Mouse (Mus musculus) hindbrain, postnatal 0 days (tissue): ENCODE measurements around the gene Arhgap4. TPM values are rescaled to one million over a fixed set of nuclear protein-coding genes. Genes with fewer than 3 reads are reported as not detected.
A peak's percentile ranks its signal among the peaks of the same experiment; 100 is the strongest.

Experiments used
- ATAC-seq: fragments of 200-750 bp; cut with Nextera tagmentation; 2 replicates; pipeline ENCODE4 v1.8.0; 2017; ENCODE audit warnings: mild to moderate bottlenecking, moderate TSS enrichment, moderate library complexity
- DNase-seq: peaks from one replicate; pipeline ENCODE4 v3.0.0-alpha.2; 2015; ENCODE audit warnings: low spot score
- H3K27ac ChIP-seq: fragments of 300-500 bp; sonication (generic); 2 replicates; pipeline ENCODE4 v1.5.1; 2014; ENCODE audit warnings: mild to moderate bottlenecking
- H3K27me3 ChIP-seq: fragments of 300-500 bp; sonication (generic); 2 replicates; pipeline ENCODE4 v1.6.1; 2014; ENCODE audit warnings: low read length, mixed read lengths; ENCODE audit not compliant: insufficient read depth
- H3K36me3 ChIP-seq: fragments of 300-500 bp; sonication (generic); 2 replicates; pipeline ENCODE4 v1.6.1; 2014; ENCODE audit warnings: low read length, mixed read lengths; ENCODE audit not compliant: insufficient read depth
- H3K4me1 ChIP-seq: fragments of 300-500 bp; sonication (generic); 2 replicates; pipeline ENCODE4 v1.6.1; 2014; ENCODE audit warnings: antibody characterized with exemption, low read length, mixed read lengths; ENCODE audit not compliant: insufficient read depth
- H3K4me2 ChIP-seq: fragments of 300-500 bp; sonication (generic); 2 replicates; pipeline ENCODE4 v1.6.1; 2014; ENCODE audit warnings: low read depth, mild to moderate bottlenecking, low read length, moderate library complexity, mixed read lengths
- H3K4me3 ChIP-seq: fragments of 300-500 bp; sonication (generic); 2 replicates; pipeline ENCODE4 v1.5.1; 2014; ENCODE audit warnings: low read length
- H3K9ac ChIP-seq: fragments of 300-500 bp; sonication (generic); replicated peaks from 2 replicates; pipeline ENCODE4 v1.6.1; 2014; ENCODE audit warnings: mild to moderate bottlenecking, low read length, moderate library complexity, mixed read lengths
- H3K9me3 ChIP-seq: fragments of 300-500 bp; sonication (generic); 2 replicates; pipeline ENCODE4 v1.6.1; 2016; ENCODE audit warnings: low read length, mixed read lengths
- CTCF ChIP-seq: IDR thresholded peaks from 2 replicates; pipeline ENCODE4 v1.5.1; 2016; ENCODE audit warnings: antibody characterized with exemption, control low read depth, low read depth
- WGBS: fragments of 180-500 bp; shearing (Covaris S2); extraction: QIAGEN DNeasy Blood & Tissue Kit; methylation state at CpG from one replicate; pipeline ENCODE4 v1.1.7; 2014; 5-methylcytosine and 5-hydroxymethylcytosine counted together
- polyA plus RNA-seq: library from polyadenylated mRNA; unstranded; fragments of >200 nt; fragmentation: Nextera tagmentation; extraction: Ambion mirVana; gene quantifications from 2 replicates; pipeline ENCODE4 v1.2.1, GENCODE M21; 2015
- total RNA-seq: library from RNA; depleted of rRNA; stranded (reverse); fragments of >200 nt; gene quantifications from 2 replicates; pipeline ENCODE4 v1.2.3, GENCODE M21; 2014

Gene Arhgap4
- total and polyA plus RNA-seq, 2 experiments from 2014 or later: 1.7 to 7.1 TPM

- no peaks in the 10 kb centered on the region for H3K4me1 ChIP-seq
- ATAC-seq (no peak), DNase-seq (no peak)
- no peaks in the 10 kb centered on the region for H3K9me3 ChIP-seq
- H3K27ac ChIP-seq: no peak overlapping the region
- 76% methylated on average over 8 of the region's 8 CpGs for WGBS
- no peaks in the 10 kb centered on the region for H3K27me3 ChIP-seq
- H3K36me3 ChIP-seq: no peaks in the 10 kb centered on the region
- TF ChIP-seq CTCF: no peak
- H3K4me2 ChIP-seq: no peak overlapping the region
- no peak overlapping the region for H3K4me3 ChIP-seq
- H3K9ac ChIP-seq: no peak overlapping the region
Observed at GRCm38 (mm10) chrX:73916945-73917344, 4.7 kb downstream of the Arhgap4 start.

- H3K4me3 ChIP-seq: no peak overlapping the region
- DNase-seq (peak; percentile 94), ATAC-seq (peak; percentile 97)
- H3K4me1 ChIP-seq: no peaks in the 10 kb centered on the region
- H3K4me2 ChIP-seq: peak overlapping the region; percentile 37
- 36% methylated on average over 31 of the region's 31 CpGs for WGBS
- H3K36me3 ChIP-seq: no peaks in the 10 kb centered on the region
- H3K27ac ChIP-seq: peak overlapping the region; percentile 75
- peak; percentile 66 for TF ChIP-seq CTCF
- H3K9ac ChIP-seq: 0 out of 2 replicates have a peak overlapping the region, but pooled peaks have one; percentile 17
- H3K9me3 ChIP-seq: no peaks in the 10 kb centered on the region
- H3K27me3 ChIP-seq: no peaks in the 10 kb centered on the region
Observed at GRCm38 (mm10) chrX:73914827-73915703, 6.6 kb downstream of the Arhgap4 start.

GRCm38 (mm10) chrX:73911588-73911987 is 10.1 kb downstream of the Arhgap4 start:
- Histone ChIP-seq H3K27me3 (no peaks in the 10 kb centered on the region), H3K4me2 (no peak overlapping the region), H3K9ac (no peak overlapping the region), H3K4me1 (no peaks in the 10 kb centered on the region), H3K4me3 (no peak overlapping the region), H3K27ac (no peak overlapping the region), H3K9me3 (no peaks in the 10 kb centered on the region), H3K36me3 (no peaks in the 10 kb centered on the region)
- no peak for TF ChIP-seq CTCF
- no peak for ATAC-seq
- WGBS: 85% methylated on average over 2 of the region's 2 CpGs
- DNase-seq: no peak

- Histone ChIP-seq H3K27ac (no peak overlapping the region), H3K4me3 (no peak overlapping the region), H3K27me3 (no peaks in the 10 kb centered on the region), H3K36me3 (no peaks in the 10 kb centered on the region), H3K9me3 (no peaks in the 10 kb centered on the region), H3K4me2 (peak overlapping the region; percentile 31; the same call in 1 of the 2 replicates), H3K9ac (no peak overlapping the region), H3K4me1 (no peaks in the 10 kb centered on the region)
- no peak for DNase-seq
- TF ChIP-seq CTCF: no peak
- 31% methylated on average over 20 of the region's 26 CpGs for WGBS
- ATAC-seq: no peak
Observed at GRCm38 (mm10) chrX:73911156-73911555, 10.5 kb downstream of the Arhgap4 start.

GRCm38 (mm10) chrX:73910451-73910850 is 11.2 kb downstream of the Arhgap4 start:
- Histone ChIP-seq H3K4me3 (no peak overlapping the region), H3K4me1 (no peaks in the 10 kb centered on the region), H3K27me3 (no peaks in the 10 kb centered on the region), H3K9ac (no peak overlapping the region), H3K4me2 (no peak overlapping the region), H3K36me3 (no peaks in the 10 kb centered on the region), H3K27ac (no peak overlapping the region), H3K9me3 (no peaks in the 10 kb centered on the region)
- DNase-seq (no peak), ATAC-seq (no peak)
- TF ChIP-seq CTCF: no peak

GRCm38 (mm10) chrX:73910049-73910448 is 11.6 kb downstream of the Arhgap4 start:
- H3K36me3 ChIP-seq: no peaks in the 10 kb centered on the region
- H3K4me3 ChIP-seq: no peak overlapping the region
- H3K4me2 ChIP-seq: no peak overlapping the region
- H3K27me3 ChIP-seq: no peaks in the 10 kb centered on the region
- WGBS: 74% methylated on average over 1 of the region's 1 CpGs
- ATAC-seq: no peak
- no peak for DNase-seq
- no peak; the same call in 1 of the 2 replicates for TF ChIP-seq CTCF
- H3K9ac ChIP-seq: no peak overlapping the region
- H3K9me3 ChIP-seq: no peaks in the 10 kb centered on the region
- no peaks in the 10 kb centered on the region for H3K4me1 ChIP-seq
- no peak overlapping the region for H3K27ac ChIP-seq

- Histone ChIP-seq H3K9ac (no peak overlapping the region), H3K4me2 (no peak overlapping the region), H3K9me3 (no peaks in the 10 kb centered on the region), H3K27ac (no peak overlapping the region), H3K27me3 (no peaks in the 10 kb centered on the region), H3K4me3 (no peak overlapping the region), H3K4me1 (no peaks in the 10 kb centered on the region), H3K36me3 (no peaks in the 10 kb centered on the region)
- no peak for DNase-seq
- peak; percentile 39 for TF ChIP-seq CTCF
- no peak for ATAC-seq
- 68% methylated on average over 3 of the region's 3 CpGs for WGBS
Observed at GRCm38 (mm10) chrX:73897959-73898358, 23.7 kb downstream of the Arhgap4 start.
